Mouse (Mus musculus) heart, embryonic 11.5 days (tissue): Measurements from ENCODE around the gene Cadm2. TPM values are rescaled to one million over a fixed set of nuclear protein-coding genes. Genes with fewer than 3 reads are reported as not detected.

Experiments used
- ATAC-seq: fragments of 200-750 bp; cut with Nextera tagmentation; replicated peaks from 2 replicates; pipeline ENCODE4 v1.8.0; 2017; ENCODE audit warnings: moderate library complexity; ENCODE audit not compliant: insufficient number of reproducible peaks, low FRiP score, low TSS enrichment
- H3K27ac ChIP-seq: fragments of 300-500 bp; sonication (generic); 2 replicates; pipeline ENCODE4 v1.5.1; 2014; ENCODE audit warnings: mild to moderate bottlenecking, low read depth, low read length
- H3K27me3 ChIP-seq: fragments of 300-500 bp; sonication (generic); 2 replicates; pipeline ENCODE4 v1.6.1; 2014; ENCODE audit warnings: mild to moderate bottlenecking, low read length, mixed read lengths; ENCODE audit not compliant: control insufficient read depth, insufficient read depth
- H3K36me3 ChIP-seq: fragments of 300-500 bp; sonication (generic); 2 replicates; pipeline ENCODE4 v1.6.1; 2014; ENCODE audit warnings: mild to moderate bottlenecking, low read length, moderate library complexity, mixed read lengths; ENCODE audit not compliant: control insufficient read depth, insufficient read depth
- H3K4me1 ChIP-seq: fragments of 300-500 bp; sonication (generic); 2 replicates; pipeline ENCODE4 v1.6.1; 2014; ENCODE audit warnings: low read length; ENCODE audit not compliant: control insufficient read depth, insufficient read depth
- H3K4me2 ChIP-seq: fragments of 300-500 bp; sonication (generic); 2 replicates; pipeline ENCODE4 v1.6.1; 2014; ENCODE audit warnings: mild to moderate bottlenecking, moderate library complexity
- H3K4me3 ChIP-seq: fragments of 300-500 bp; sonication (generic); 2 replicates; pipeline ENCODE4 v1.5.1; 2014; ENCODE audit warnings: low read depth, low read length
- H3K9ac ChIP-seq: fragments of 300-500 bp; sonication (generic); 2 replicates; pipeline ENCODE4 v1.6.1; 2014; ENCODE audit warnings: mild to moderate bottlenecking, low read depth, low read length, moderate library complexity
- H3K9me3 ChIP-seq: fragments of 300-500 bp; sonication (generic); replicated peaks from 2 replicates; pipeline ENCODE4 v1.6.1; 2016; ENCODE audit warnings: low read length; ENCODE audit not compliant: control insufficient read depth
- WGBS: fragments of 180-500 bp; shearing (Covaris S2); extraction: QIAGEN DNeasy Blood & Tissue Kit; methylation state at CpG from one replicate; pipeline ENCODE4 v1.1.7; 2014; ENCODE audit not compliant: insufficient replicate concordance; 5-methylcytosine and 5-hydroxymethylcytosine counted together
- polyA plus RNA-seq: library from polyadenylated mRNA; unstranded; fragments of >200 nt; fragmentation: Nextera tagmentation; extraction: Ambion mirVana; gene quantifications from 2 replicates; pipeline ENCODE4 v1.2.1, GENCODE M21; 2014

Cadm2 gene
- polyA plus RNA-seq, 1 experiment from 2014 or later: 0.52 TPM

DNA sequence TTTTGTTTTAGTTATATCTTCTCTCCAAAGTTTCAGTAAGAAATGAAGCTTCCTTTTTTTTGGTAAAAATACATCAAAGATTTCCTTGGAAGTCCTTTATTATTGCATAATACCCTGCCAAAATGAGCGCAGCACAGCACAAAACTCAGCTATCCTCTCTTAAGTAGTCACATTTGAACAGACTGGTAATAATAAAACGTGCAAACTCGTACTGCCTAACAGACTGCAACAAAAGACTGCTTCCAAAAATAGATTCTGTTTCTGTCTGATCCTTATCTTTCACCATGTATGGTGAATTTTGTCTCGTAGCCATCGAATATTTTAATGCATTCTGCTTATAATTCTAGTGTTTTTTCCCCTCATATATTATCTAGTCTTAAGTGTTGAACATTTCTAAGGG lies 45.2 kb downstream of the Cadm2 start:
- no peak overlapping the region for H3K9ac ChIP-seq
- 67% methylated on average over 5 of the region's 5 CpGs for WGBS
- no peak overlapping the region for H3K27ac ChIP-seq
- ATAC-seq: no peak
- H3K27me3 ChIP-seq: no peaks in the 10 kb centered on the region
- no peaks in the 10 kb centered on the region for H3K36me3 ChIP-seq
- no peak overlapping the region for H3K4me3 ChIP-seq
- no peak overlapping the region for H3K4me2 ChIP-seq
- H3K4me1 ChIP-seq: no peaks in the 10 kb centered on the region
- H3K9me3 ChIP-seq: no peaks in the 10 kb centered on the region

DNA sequence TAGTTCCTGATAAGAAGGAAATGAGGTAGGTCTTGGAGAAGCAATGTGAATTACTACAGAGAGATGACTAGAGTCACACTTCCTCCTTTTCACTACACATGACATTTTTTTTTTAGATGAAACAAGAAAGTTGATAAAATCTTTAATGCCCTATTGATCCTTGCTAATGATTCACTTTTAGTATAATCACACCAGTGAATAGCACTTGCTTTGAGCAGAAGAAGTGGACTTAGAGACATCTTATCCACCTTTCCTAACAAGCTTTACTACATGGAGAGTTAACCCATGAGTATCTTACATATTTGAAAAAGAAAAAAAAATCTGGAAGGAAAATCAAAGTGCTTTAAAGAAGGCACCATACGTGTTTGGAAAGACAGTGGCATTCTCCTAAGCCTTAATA lies 93.7 kb downstream of the Cadm2 start:
- no peak for ATAC-seq
- H3K27ac ChIP-seq: no peak overlapping the region
- no peak overlapping the region for H3K9ac ChIP-seq
- H3K4me1 ChIP-seq: no peaks in the 10 kb centered on the region
- H3K9me3 ChIP-seq: no peaks in the 10 kb centered on the region
- no peak overlapping the region for H3K4me3 ChIP-seq
- H3K36me3 ChIP-seq: no peaks in the 10 kb centered on the region
- no peak overlapping the region for H3K4me2 ChIP-seq
- WGBS: 67% methylated on average over 1 of the region's 1 CpGs
- no peaks in the 10 kb centered on the region for H3K27me3 ChIP-seq

DNA sequence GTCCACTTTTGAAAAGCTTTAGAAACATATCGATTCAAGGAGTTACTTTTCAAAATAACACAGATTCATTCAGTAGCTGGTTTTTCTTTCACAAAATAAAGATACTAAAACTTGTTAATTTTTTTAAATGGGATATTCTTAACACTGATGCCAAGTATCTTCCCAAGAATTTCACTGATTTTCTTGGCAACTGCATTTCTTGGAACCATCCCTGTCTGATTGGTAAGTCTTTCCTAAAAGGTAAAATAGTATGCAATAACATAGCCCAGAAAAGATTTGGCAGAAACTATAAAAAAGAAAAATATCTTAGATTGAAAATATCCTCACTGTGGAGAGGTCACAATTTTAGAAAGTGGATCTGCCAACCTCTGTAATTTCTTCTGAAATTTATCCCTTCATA lies 95.8 kb downstream of the Cadm2 start:
- no peaks in the 10 kb centered on the region for H3K9me3 ChIP-seq
- H3K27me3 ChIP-seq: no peaks in the 10 kb centered on the region
- no peak for ATAC-seq
- WGBS: 80% methylated on average over 1 of the region's 1 CpGs
- no peak overlapping the region for H3K4me3 ChIP-seq
- no peaks in the 10 kb centered on the region for H3K4me1 ChIP-seq
- H3K9ac ChIP-seq: no peak overlapping the region
- no peak overlapping the region for H3K27ac ChIP-seq
- H3K36me3 ChIP-seq: no peaks in the 10 kb centered on the region
- no peak overlapping the region for H3K4me2 ChIP-seq

DNA sequence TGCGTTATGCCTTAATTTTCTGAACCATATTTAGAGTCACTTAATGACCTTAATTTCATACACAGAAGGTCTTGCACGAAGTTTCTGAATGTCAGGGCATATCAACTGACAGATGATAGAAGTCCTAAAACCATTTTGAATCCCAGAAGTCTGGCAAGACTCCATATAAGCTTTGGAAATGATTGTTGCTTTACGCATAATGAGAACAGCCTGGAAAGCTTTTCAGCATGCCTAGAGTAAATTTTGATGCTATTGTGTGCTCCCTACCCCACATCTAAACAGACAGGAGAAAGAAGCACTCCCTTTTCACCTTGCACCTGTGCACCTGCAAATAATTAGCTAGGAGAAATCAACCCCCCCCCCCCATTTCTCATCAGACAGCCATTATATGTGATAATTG lies 102.4 kb downstream of the Cadm2 start:
- no peak overlapping the region for H3K27ac ChIP-seq
- no peak for ATAC-seq
- 64% methylated on average over 3 of the region's 3 CpGs for WGBS
- H3K4me2 ChIP-seq: no peak overlapping the region
- no peaks in the 10 kb centered on the region for H3K4me1 ChIP-seq
- no peaks in the 10 kb centered on the region for H3K36me3 ChIP-seq
- H3K27me3 ChIP-seq: no peaks in the 10 kb centered on the region
- no peak overlapping the region for H3K9ac ChIP-seq
- H3K4me3 ChIP-seq: no peak overlapping the region
- no peaks in the 10 kb centered on the region for H3K9me3 ChIP-seq

GRCm38 (mm10) chr16:67515549-67515948 lies 105.2 kb downstream of the Cadm2 start:
- H3K9ac ChIP-seq: no peak overlapping the region
- H3K4me2 ChIP-seq: no peak overlapping the region
- 69% methylated on average over 4 of the region's 4 CpGs for WGBS
- H3K4me3 ChIP-seq: no peak overlapping the region
- H3K36me3 ChIP-seq: no peaks in the 10 kb centered on the region
- no peaks in the 10 kb centered on the region for H3K9me3 ChIP-seq
- ATAC-seq: no peak
- no peaks in the 10 kb centered on the region for H3K27me3 ChIP-seq
- no peak overlapping the region for H3K27ac ChIP-seq
- no peaks in the 10 kb centered on the region for H3K4me1 ChIP-seq

GRCm38 (mm10) chr16:67509079-67509478 lies 111.6 kb downstream of the Cadm2 start:
- 87% methylated on average over 9 of the region's 9 CpGs for WGBS
- Histone ChIP-seq H3K9ac (no peak overlapping the region), H3K36me3 (no peaks in the 10 kb centered on the region), H3K27me3 (no peaks in the 10 kb centered on the region), H3K27ac (no peak overlapping the region), H3K4me2 (no peak overlapping the region), H3K9me3 (no peaks in the 10 kb centered on the region), H3K4me3 (no peak overlapping the region), H3K4me1 (no peaks in the 10 kb centered on the region)
- ATAC-seq: no peak

DNA sequence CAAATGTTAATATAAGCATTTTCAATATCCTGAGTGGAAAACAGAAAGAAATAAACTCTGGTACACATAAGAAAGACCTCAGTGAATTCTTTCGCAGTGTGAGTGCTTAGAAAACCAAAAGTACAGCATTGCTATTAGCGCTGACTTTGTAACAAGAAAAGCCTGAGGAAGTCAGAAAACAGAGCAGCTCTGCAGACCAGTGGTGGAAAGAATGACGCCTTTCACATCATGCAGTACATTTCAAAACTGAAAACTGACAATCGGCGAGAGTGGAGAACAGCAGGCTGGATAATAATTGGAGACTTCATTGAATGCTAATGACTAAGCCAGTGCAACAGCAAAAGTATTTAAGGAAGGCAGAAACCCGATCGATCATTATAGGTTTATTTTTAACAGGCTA lies 138.2 kb downstream of the Cadm2 start:
- no peak overlapping the region for H3K4me2 ChIP-seq
- 79% methylated on average over 7 of the region's 7 CpGs for WGBS
- no peak overlapping the region for H3K27ac ChIP-seq
- H3K9ac ChIP-seq: no peak overlapping the region
- ATAC-seq: no peak
- no peaks in the 10 kb centered on the region for H3K36me3 ChIP-seq
- no peak overlapping the region for H3K4me3 ChIP-seq
- no peaks in the 10 kb centered on the region for H3K27me3 ChIP-seq
- no peaks in the 10 kb centered on the region for H3K9me3 ChIP-seq
- H3K4me1 ChIP-seq: no peaks in the 10 kb centered on the region

GRCm38 (mm10) chr16:67467041-67467440 lies 153.7 kb downstream of the Cadm2 start:
- Histone ChIP-seq H3K27ac (no peak overlapping the region), H3K27me3 (no peaks in the 10 kb centered on the region), H3K36me3 (no peaks in the 10 kb centered on the region), H3K4me1 (no peaks in the 10 kb centered on the region), H3K9me3 (no peaks in the 10 kb centered on the region), H3K9ac (no peak overlapping the region), H3K4me3 (no peak overlapping the region), H3K4me2 (no peak overlapping the region)
- ATAC-seq: no peak
- 81% methylated on average over 3 of the region's 3 CpGs for WGBS

- Histone ChIP-seq H3K27ac (no peak overlapping the region), H3K36me3 (no peaks in the 10 kb centered on the region), H3K9ac (no peak overlapping the region), H3K4me1 (no peaks in the 10 kb centered on the region), H3K4me3 (no peak overlapping the region), H3K4me2 (no peak overlapping the region), H3K9me3 (no peaks in the 10 kb centered on the region), H3K27me3 (no peaks in the 10 kb centered on the region)
- WGBS: 71% methylated on average over 4 of the region's 4 CpGs
- ATAC-seq: no peak
These were observed 184.4 kb downstream of the Cadm2 start for GRCm38 (mm10) chr16:67436301-67436700.
